Mouse (Mus musculus): ENCODE results near the gene Kif14. TPM values are rescaled to one million over a fixed set of nuclear protein-coding genes. Genes with fewer than 3 reads are reported as not detected.

Gene Kif14
- 0.68 and 1.2 TPM in 2 replicates for polyA plus RNA-seq (2015; fragmentation: Nextera tagmentation; extraction: Ambion mirVana)

- no peaks in the 10 kb centered on the region for H3K27me3 ChIP-seq
- peak within 1 kb of the TSS; percentile 93 for H3K4me2 ChIP-seq
- ATAC-seq (ENCODE audit: low read depth), result peak; percentile 97
- under 1% methylated on average over 52 of the region's 52 CpGs for WGBS
- no peaks in the 10 kb centered on the region for H3K9me3 ChIP-seq
- H3K4me1 ChIP-seq (replicated peaks), result peaks cover 12% of the 10 kb centered on the region
- peak within 1 kb of the TSS; percentile 51 for H3K4me3 ChIP-seq
- no peak within 1 kb of the TSS for H3K27ac ChIP-seq (replicated peaks)
- peak within 1 kb of the TSS; percentile 57 for H3K9ac ChIP-seq
- H3K36me3 ChIP-seq, result no peaks in the 10 kb centered on the region
These were observed at the start of gene Kif14 for GRCm38 (mm10) chr1:136466143-136466811. Gene Kif14, plus strand, starts transcription at chr1:136466343.

- 94% methylated on average over 6 of the region's 6 CpGs for WGBS
- Histone ChIP-seq H3K9me3 (no peaks in the 10 kb centered on the region), H3K27ac (replicated peaks) (no peak overlapping the region), H3K27me3 (no peaks in the 10 kb centered on the region), H3K9ac (no peak overlapping the region), H3K36me3 (peaks cover 21% of the 10 kb centered on the region), H3K4me2 (no peak overlapping the region), H3K4me3 (no peak overlapping the region), H3K4me1 (replicated peaks) (peaks cover 9% of the 10 kb centered on the region)
- no peak for ATAC-seq (ENCODE audit: low read depth)
These were observed 47.8 kb upstream of the Kif14 start for GRCm38 (mm10) chr1:136418393-136418792.

- no peaks in the 10 kb centered on the region; the same call in 1 of the 2 replicates for H3K4me1 ChIP-seq (replicated peaks)
- WGBS, result 77% methylated on average over 11 of the region's 11 CpGs
- no peak for ATAC-seq (ENCODE audit: low read depth)
- H3K4me2 ChIP-seq, result no peak overlapping the region
- H3K27ac ChIP-seq (replicated peaks), result no peak overlapping the region
- H3K4me3 ChIP-seq, result no peak overlapping the region
- no peaks in the 10 kb centered on the region for H3K27me3 ChIP-seq
- H3K9me3 ChIP-seq, result no peaks in the 10 kb centered on the region
- no peak overlapping the region for H3K9ac ChIP-seq
- 0 out of 2 replicates have a peak, but pooled peaks cover 3% of the 10 kb centered on the region for H3K36me3 ChIP-seq
These were observed 38.8 kb upstream of the Kif14 start for GRCm38 (mm10) chr1:136427166-136427969.

- Histone ChIP-seq H3K9ac (no peak overlapping the region), H3K27me3 (no peaks in the 10 kb centered on the region), H3K4me3 (no peak overlapping the region), H3K9me3 (no peaks in the 10 kb centered on the region), H3K27ac (replicated peaks) (no peak overlapping the region), H3K36me3 (peaks cover 14% of the 10 kb centered on the region; the same call in 1 of the 2 replicates), H3K4me2 (no peak overlapping the region), H3K4me1 (replicated peaks) (no peaks in the 10 kb centered on the region; the same call in 1 of the 2 replicates)
- ATAC-seq (ENCODE audit: low read depth), result no peak
- WGBS, result 84% methylated on average over 4 of the region's 4 CpGs
These were observed 37.2 kb upstream of the Kif14 start for GRCm38 (mm10) chr1:136428981-136429380.

GRCm38 (mm10) chr1:136430126-136430818 is 35.9 kb upstream of the Kif14 start:
- no peak for ATAC-seq (ENCODE audit: low read depth)
- 72% methylated on average over 7 of the region's 7 CpGs for WGBS

GRCm38 (mm10) chr1:136440741-136441140 is 25.4 kb upstream of the Kif14 start:
- Histone ChIP-seq H3K27me3 (no peaks in the 10 kb centered on the region), H3K4me2 (no peak overlapping the region), H3K4me3 (no peak overlapping the region), H3K4me1 (replicated peaks) (no peaks in the 10 kb centered on the region), H3K9ac (no peak overlapping the region), H3K27ac (replicated peaks) (no peak overlapping the region), H3K9me3 (no peaks in the 10 kb centered on the region), H3K36me3 (peaks cover 5% of the 10 kb centered on the region; the same call in 1 of the 2 replicates)
- WGBS, result 79% methylated on average over 7 of the region's 7 CpGs
- no peak for ATAC-seq (ENCODE audit: low read depth)

More at GRCm38 (mm10) chr1:136430126-136430818, 35.9 kb upstream of the Kif14 start:
- no peak overlapping the region for H3K9ac ChIP-seq
- peaks cover 21% of the 10 kb centered on the region for H3K36me3 ChIP-seq
- H3K27ac ChIP-seq (replicated peaks), result no peak overlapping the region
- H3K4me3 ChIP-seq, result no peak overlapping the region
- H3K4me2 ChIP-seq, result no peak overlapping the region
- H3K9me3 ChIP-seq, result no peaks in the 10 kb centered on the region
- H3K4me1 ChIP-seq (replicated peaks), result no peaks in the 10 kb centered on the region; the same call in 1 of the 2 replicates
- H3K27me3 ChIP-seq, result no peaks in the 10 kb centered on the region

GRCm38 (mm10) chr1:136442809-136443208 is 23.3 kb upstream of the Kif14 start:
- H3K4me2 ChIP-seq, result no peak overlapping the region
- 78% methylated on average over 9 of the region's 9 CpGs for WGBS
- no peak for ATAC-seq (ENCODE audit: low read depth)

GRCm38 (mm10) chr1:136444555-136445255 is 21.4 kb upstream of the Kif14 start:
- ATAC-seq (ENCODE audit: low read depth), result no peak
- Histone ChIP-seq H3K27me3 (no peaks in the 10 kb centered on the region), H3K36me3 (no peaks in the 10 kb centered on the region), H3K4me1 (replicated peaks) (no peaks in the 10 kb centered on the region), H3K9ac (no peak overlapping the region), H3K9me3 (no peaks in the 10 kb centered on the region), H3K4me3 (no peak overlapping the region), H3K27ac (replicated peaks) (no peak overlapping the region), H3K4me2 (no peak overlapping the region)
- WGBS, result 85% methylated on average over 12 of the region's 12 CpGs

More at GRCm38 (mm10) chr1:136442809-136443208, 23.3 kb upstream of the Kif14 start:
- Histone ChIP-seq H3K9me3 (no peaks in the 10 kb centered on the region), H3K27ac (replicated peaks) (no peak overlapping the region), H3K27me3 (no peaks in the 10 kb centered on the region), H3K36me3 (0 out of 2 replicates have a peak, but pooled peaks cover 3% of the 10 kb centered on the region), H3K4me3 (no peak overlapping the region), H3K4me1 (replicated peaks) (no peaks in the 10 kb centered on the region), H3K9ac (no peak overlapping the region)

- ATAC-seq (ENCODE audit: low read depth), result peak; percentile 65; the same call in 1 of the 2 replicates
- Histone ChIP-seq H3K9me3 (no peaks in the 10 kb centered on the region), H3K36me3 (no peaks in the 10 kb centered on the region), H3K9ac (no peak overlapping the region), H3K4me1 (replicated peaks) (no peaks in the 10 kb centered on the region), H3K4me3 (no peak overlapping the region), H3K27me3 (no peaks in the 10 kb centered on the region), H3K27ac (replicated peaks) (no peak overlapping the region), H3K4me2 (no peak overlapping the region)
- WGBS, result 64% methylated on average over 10 of the region's 10 CpGs
These were observed 19.2 kb upstream of the Kif14 start for GRCm38 (mm10) chr1:136446933-136447332.

- no peak overlapping the region for H3K4me3 ChIP-seq
- H3K4me2 ChIP-seq, result no peak overlapping the region
- no peak overlapping the region for H3K9ac ChIP-seq
- no peak overlapping the region for H3K27ac ChIP-seq (replicated peaks)
- H3K9me3 ChIP-seq, result no peaks in the 10 kb centered on the region
- no peak for ATAC-seq (ENCODE audit: low read depth)
- H3K36me3 ChIP-seq, result no peaks in the 10 kb centered on the region
- H3K27me3 ChIP-seq, result no peaks in the 10 kb centered on the region
- 74% methylated on average over 4 of the region's 4 CpGs for WGBS
- H3K4me1 ChIP-seq (replicated peaks), result no peaks in the 10 kb centered on the region
These were observed 18.8 kb upstream of the Kif14 start for GRCm38 (mm10) chr1:136447338-136447737.

GRCm38 (mm10) chr1:136449541-136449940 is 16.6 kb upstream of the Kif14 start:
- Histone ChIP-seq H3K36me3 (no peaks in the 10 kb centered on the region), H3K27me3 (no peaks in the 10 kb centered on the region), H3K4me2 (no peak overlapping the region), H3K4me1 (replicated peaks) (no peaks in the 10 kb centered on the region), H3K9ac (no peak overlapping the region), H3K4me3 (no peak overlapping the region), H3K9me3 (no peaks in the 10 kb centered on the region), H3K27ac (replicated peaks) (no peak overlapping the region)
- no peak for ATAC-seq (ENCODE audit: low read depth)
- WGBS, result 93% methylated on average over 6 of the region's 6 CpGs
